Mouse (Mus musculus) embryonic fibroblast, embryonic 13.5 days (primary cell): ENCODE data around the gene Capzb.

Experiments used
- CTCF ChIP-seq: IDR thresholded peaks from 2 replicates; pipeline ENCODE4 v1.5.1; 2011; ENCODE audit warnings: mild to moderate bottlenecking, control low read depth, low read length, moderate library complexity, borderline replicate concordance; ENCODE audit not compliant: insufficient read depth
- POLR2A ChIP-seq: IDR thresholded peaks from 2 replicates; pipeline ENCODE4 v1.6.1; 2011; ENCODE audit warnings: low read depth, mild to moderate bottlenecking, control low read depth, low read length, moderate library complexity

GRCm38 (mm10) chr4:139280530-139280929 is 87.8 kb downstream of the Capzb start:
- TF ChIP-seq CTCF (no peak), POLR2A (no peak)
